10 mouse cellular contexts compared by ENCODE assay signal in genomic region chr5:137485071-137485850, GRCm38 (mm10). TPM values are rescaled to one million over a fixed set of nuclear protein-coding genes. Genes with fewer than 3 reads are reported as not detected.
DNase-seq lines count a peak whose midpoint lies in the region; ATAC-seq and TF ChIP-seq lines count a peak whose summit lies in the region.
"Had no signal": no experiment of that assay in that cellular context is flagged by ENCODE, and none has a peak within 500 bp of the region (broad histone marks: within the 10 kb centered on the region; RNA-seq: fewer than 3 reads in every experiment).

No protein-coding gene starts in this region.

- no peak for DNase-seq in lung, postnatal 0 days (ENCODE audit: low spot score)
- DNase-seq in lung, postnatal 25 days (ENCODE audit: low spot score) = no peak
- DNase-seq in hindbrain, embryonic 11.5 days (ENCODE audit: low spot score) = peak; percentile 45
- DNase-seq in liver, postnatal 0 days = peak; percentile 20
- DNase-seq in yolk sac, embryonic 10.5 days (ENCODE audit: low spot score) = peak; percentile 8
- no peak for DNase-seq in spleen, postnatal 10 days (ENCODE audit: low spot score in 2 of 2)
- DNase-seq in gastrocnemius, postnatal 10 days = no peak
- DNase-seq: cerebellum, adult 2 months; thymus, adult 2 months had no signal

- TF ChIP-seq CTCF in lung, postnatal 0 days (IDR thresholded peaks at IDR 0.05) = no peak
- TF ChIP-seq CTCF in liver, postnatal 0 days (IDR thresholded peaks at IDR 0.05; ENCODE audit: low read depth) = no peak

- ATAC-seq in lung, postnatal 0 days = no peak
- no peak for ATAC-seq in hindbrain, embryonic 11.5 days (ENCODE audit: low FRiP score)
- ATAC-seq in liver, postnatal 0 days = no peak
- no peak for ATAC-seq in monocyte, adult 5-6 weeks (replicated peaks; ENCODE audit: insufficient number of reproducible peaks, low FRiP score, low TSS enrichment, poor library complexity, severe bottlenecking)

- 0 out of 2 replicates have a peak, but pooled peaks cover 4% of the 10 kb centered on the region for H3K4me1 ChIP-seq in lung, postnatal 0 days (ENCODE audit: insufficient read depth, low read depth, low read length)
- peaks cover 3% of the 10 kb centered on the region; the same call in 1 of the 2 replicates for H3K4me1 ChIP-seq in hindbrain, embryonic 11.5 days (replicated peaks; ENCODE audit: control insufficient read depth, insufficient read depth, low read length)
- no peaks in the 10 kb centered on the region; the same call in 1 of the 2 replicates for H3K4me1 ChIP-seq in liver, postnatal 0 days (ENCODE audit: insufficient read depth)

- H3K4me3 ChIP-seq in lung, postnatal 0 days (ENCODE audit: low read depth, low read length) = no peak overlapping the region
- peak overlapping the region; percentile 31 for H3K4me3 ChIP-seq in hindbrain, embryonic 11.5 days (ENCODE audit: low read depth, low read length)
- H3K4me3 ChIP-seq in liver, postnatal 0 days (ENCODE audit: low read depth, low read length) = peak overlapping the region; percentile 44

- H3K36me3 ChIP-seq in lung, postnatal 0 days (ENCODE audit: insufficient read depth, low read length) = no peaks in the 10 kb centered on the region
- H3K36me3 ChIP-seq in hindbrain, embryonic 11.5 days (ENCODE audit: control insufficient read depth, insufficient read depth, low read length) = no peaks in the 10 kb centered on the region
- no peaks in the 10 kb centered on the region for H3K36me3 ChIP-seq in liver, postnatal 0 days (replicated peaks; ENCODE audit: insufficient read depth, low read length)

- 11% methylated on average over 30 of the region's 30 CpGs for WGBS in lung, postnatal 0 days
- WGBS in hindbrain, embryonic 11.5 days = 3% methylated on average over 30 of the region's 30 CpGs
- 20% methylated on average over 28 of the region's 30 CpGs for WGBS in liver, postnatal 0 days (ENCODE audit: insufficient replicate concordance)

- peak overlapping the region; percentile 43 for H3K4me2 ChIP-seq in lung, postnatal 0 days (replicated peaks; ENCODE audit: low read depth, low read length)
- H3K4me2 ChIP-seq in hindbrain, embryonic 11.5 days (replicated peaks; ENCODE audit: low read depth, low read length) = peak overlapping the region; percentile 63
- H3K4me2 ChIP-seq in liver, postnatal 0 days (ENCODE audit: low read depth, low read length) = peak overlapping the region; percentile 68

- H3K9me3 ChIP-seq in lung, postnatal 0 days (ENCODE audit: low read length) = no peaks in the 10 kb centered on the region
- no peaks in the 10 kb centered on the region for H3K9me3 ChIP-seq in hindbrain, embryonic 11.5 days (ENCODE audit: control insufficient read depth, low read length)
- H3K9me3 ChIP-seq in liver, postnatal 0 days (ENCODE audit: low read length) = no peaks in the 10 kb centered on the region

- no peak overlapping the region for H3K27ac ChIP-seq in lung, postnatal 0 days (ENCODE audit: low read length)
- H3K27ac ChIP-seq in hindbrain, embryonic 11.5 days (ENCODE audit: low read depth, low read length) = no peak overlapping the region
- H3K27ac ChIP-seq in liver, postnatal 0 days (ENCODE audit: low read depth) = no peak overlapping the region

- no peak for TF ChIP-seq EP300 in lung, postnatal 0 days (IDR thresholded peaks at IDR 0.05)
- TF ChIP-seq EP300 in liver, postnatal 0 days (IDR thresholded peaks at IDR 0.05; ENCODE audit: low read depth) = no peak

- H3K27me3 ChIP-seq in lung, postnatal 0 days (replicated peaks; ENCODE audit: insufficient read depth, low read length) = no peaks in the 10 kb centered on the region
- no peaks in the 10 kb centered on the region for H3K27me3 ChIP-seq in hindbrain, embryonic 11.5 days (ENCODE audit: control insufficient read depth, insufficient read depth, low read length)
- 0 out of 2 replicates have a peak, but pooled peaks cover 13% of the 10 kb centered on the region for H3K27me3 ChIP-seq in liver, postnatal 0 days (ENCODE audit: insufficient read depth, low read length)

- no peak overlapping the region for H3K9ac ChIP-seq in lung, postnatal 0 days (replicated peaks; ENCODE audit: low read depth)
- peak overlapping the region; percentile 46; the same call in 1 of the 2 replicates for H3K9ac ChIP-seq in hindbrain, embryonic 11.5 days (ENCODE audit: low read depth, low read length)
- H3K9ac ChIP-seq in liver, postnatal 0 days (replicated peaks) = peak overlapping the region; percentile 23; the same call in 1 of the 2 replicates

RNA-seq across cellular contexts. Expression of gene Zan, which starts 8.4 kb away (rescaled TPM):
- 0.11 TPM in 2 replicates for polyA plus RNA-seq in lung, postnatal 0 days (2015; fragmentation: Nextera tagmentation; extraction: Ambion mirVana)
- 0.04 and 0.06 TPM in 2 replicates for polyA plus RNA-seq in hindbrain, embryonic 11.5 days (2014; fragmentation: Nextera tagmentation; extraction: Ambion mirVana)
- polyA plus RNA-seq in liver, postnatal 0 days (2015; fragmentation: Nextera tagmentation; extraction: Ambion mirVana) = 0.01 and 0.06 TPM in 2 replicates
- under 1 TPM; 0.23 to 0.31 TPM for total RNA-seq in gastrocnemius, postnatal 10 days (2021)
- total RNA-seq in monocyte, adult 5-6 weeks (2017) = not detected in 3 replicates

RNA-seq across cellular contexts. Expression of gene Pop7, which starts 17.1 kb away (rescaled TPM):
- polyA plus RNA-seq in lung, postnatal 0 days (2015; fragmentation: Nextera tagmentation; extraction: Ambion mirVana) = 37.8 and 38.7 TPM in 2 replicates
- 55.2 and 60.6 TPM in 2 replicates for polyA plus RNA-seq in hindbrain, embryonic 11.5 days (2014; fragmentation: Nextera tagmentation; extraction: Ambion mirVana)
- polyA plus RNA-seq in liver, postnatal 0 days (2015; fragmentation: Nextera tagmentation; extraction: Ambion mirVana) = 27.5 and 27.7 TPM in 2 replicates
- total RNA-seq in gastrocnemius, postnatal 10 days (2021) = 10 to 100 TPM; 16.6 to 18.5 TPM
- 9.7 to 27.5 TPM (median 20.4 TPM) in 3 replicates for total RNA-seq in monocyte, adult 5-6 weeks (2017)

RNA-seq across cellular contexts. Expression of gene Gigyf1, which starts 33.1 kb away (rescaled TPM):
- polyA plus RNA-seq in lung, postnatal 0 days (2015; fragmentation: Nextera tagmentation; extraction: Ambion mirVana) = 10.6 and 12.4 TPM in 2 replicates
- 10.6 and 15.4 TPM in 2 replicates for polyA plus RNA-seq in hindbrain, embryonic 11.5 days (2014; fragmentation: Nextera tagmentation; extraction: Ambion mirVana)
- 2.8 and 4.0 TPM in 2 replicates for polyA plus RNA-seq in liver, postnatal 0 days (2015; fragmentation: Nextera tagmentation; extraction: Ambion mirVana)
- total RNA-seq in gastrocnemius, postnatal 10 days (2021) = 10 to 100 TPM; 23.0 to 25.3 TPM
- 11.9 to 24.2 TPM (median 12.0 TPM) in 3 replicates for total RNA-seq in monocyte, adult 5-6 weeks (2017)

RNA-seq across cellular contexts. Expression of gene Epo, which starts 47.8 kb away (rescaled TPM):
- not detected in 2 replicates for polyA plus RNA-seq in lung, postnatal 0 days (2015; fragmentation: Nextera tagmentation; extraction: Ambion mirVana)
- polyA plus RNA-seq in hindbrain, embryonic 11.5 days (2014; fragmentation: Nextera tagmentation; extraction: Ambion mirVana) = 0.38 and 1.1 TPM in 2 replicates
- polyA plus RNA-seq in liver, postnatal 0 days (2015; fragmentation: Nextera tagmentation; extraction: Ambion mirVana) = 0.13 and 0.26 TPM in 2 replicates
- not detected for total RNA-seq in gastrocnemius, postnatal 10 days (2021)
- not detected in 3 replicates for total RNA-seq in monocyte, adult 5-6 weeks (2017)
- polyA plus RNA-seq: cerebellum, adult 2 months; thymus, adult 2 months had no signal

RNA-seq across cellular contexts. Expression of gene Gnb2, which starts 48.0 kb away (rescaled TPM):
- polyA plus RNA-seq in lung, postnatal 0 days (2015; fragmentation: Nextera tagmentation; extraction: Ambion mirVana) = 507 and 513 TPM in 2 replicates
- polyA plus RNA-seq in hindbrain, embryonic 11.5 days (2014; fragmentation: Nextera tagmentation; extraction: Ambion mirVana) = 475 and 483 TPM in 2 replicates
- polyA plus RNA-seq in liver, postnatal 0 days (2015; fragmentation: Nextera tagmentation; extraction: Ambion mirVana) = 165 and 177 TPM in 2 replicates
- 100 to 1,000 TPM; 301 to 324 TPM for total RNA-seq in gastrocnemius, postnatal 10 days (2021)
- 361 to 408 TPM (median 386 TPM) in 3 replicates for total RNA-seq in monocyte, adult 5-6 weeks (2017)

Comparison
In these comparisons a context has a peak if more than half of its experiments do, and no peak if none do; other contexts are left out.
1. DNase-seq: peak in hindbrain, embryonic 11.5 days (single experiment), liver, postnatal 0 days (single experiment) and yolk sac, embryonic 10.5 days (single experiment); none in lung, postnatal 0 days (single experiment), lung, postnatal 25 days (single experiment), spleen, postnatal 10 days (0 of 2) and gastrocnemius, postnatal 10 days (single experiment).
2. Peak in every context shown above with its lines, with median percentiles within 50 percentile points of each other: H3K4me2 ChIP-seq.